Mouse (Mus musculus): ENCODE results near the gene Mymx. TPM values are rescaled to one million over a fixed set of nuclear protein-coding genes. Genes with fewer than 3 reads are reported as not detected.

Mymx gene
- polyA plus RNA-seq, 1 experiment = 576 TPM

DNA sequence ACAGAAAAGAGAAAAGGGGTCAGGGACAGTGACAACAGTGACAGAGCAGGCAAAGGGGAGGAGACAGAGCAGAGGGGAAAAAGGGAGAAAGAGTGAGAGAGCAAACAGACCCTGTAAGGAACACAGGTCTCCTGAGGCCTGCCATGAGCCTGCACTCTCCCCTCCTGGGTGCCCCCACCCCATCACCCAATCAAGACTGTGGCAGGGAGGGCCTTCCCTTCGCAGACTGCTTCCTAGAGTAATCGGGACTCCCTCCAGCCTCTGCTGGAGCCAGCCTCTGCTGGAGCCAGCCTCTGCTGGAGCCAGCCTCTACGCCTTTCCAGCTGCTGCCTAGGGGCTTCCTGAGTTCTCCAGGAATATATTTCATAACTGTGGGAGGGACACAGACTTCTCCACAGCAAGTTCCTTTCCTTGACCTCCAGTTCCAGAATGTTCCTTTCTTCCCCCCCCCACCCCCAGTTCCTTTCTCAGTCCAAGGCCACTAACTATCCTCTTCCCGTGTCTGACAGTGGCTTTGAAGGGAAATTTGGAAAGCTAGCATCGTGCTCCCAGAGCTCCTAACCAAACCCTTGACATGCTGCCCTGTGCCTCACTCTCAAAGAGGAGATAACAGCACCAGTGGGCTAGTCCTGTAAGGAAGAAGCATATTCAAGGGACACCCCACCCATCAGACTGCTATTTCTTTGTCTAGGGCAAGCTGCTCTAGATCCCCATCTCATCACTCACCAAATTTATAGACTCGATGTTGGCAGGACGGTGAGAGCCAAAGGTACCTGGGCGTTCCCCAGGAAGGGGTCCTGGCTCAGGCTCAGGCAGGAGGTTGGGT, 9.1 kb downstream of the Mymx start:
- H3K4me3 ChIP-seq = peak overlapping the region; percentile 80
- no peaks in the 10 kb centered on the region for H3K27me3 ChIP-seq (ENCODE audit: control insufficient read depth, insufficient read depth, insufficient read length)
- TF ChIP-seq CEBPB (IDR thresholded peaks at IDR 0.05; ENCODE audit: insufficient read depth, poor library complexity, severe bottlenecking) (no peak), MYOG (IDR thresholded peaks at IDR 0.05; ENCODE audit: control insufficient read depth in 1 of 3, insufficient read depth in 1 of 3, insufficient read length in 2 of 3, low read depth in 2 of 3) (no peak), POLR2A (IDR thresholded peaks at IDR 0.05; ENCODE audit: insufficient read length, low read depth) (no peak), REST (IDR thresholded peaks at IDR 0.05; ENCODE audit: insufficient read depth, insufficient read length) (no peak), MYOD1 (IDR thresholded peaks at IDR 0.05; ENCODE audit: control insufficient read depth in 1 of 3, insufficient read length in 2 of 3, low read depth in 2 of 3) (no peak), TCF3 (IDR thresholded peaks at IDR 0.05; ENCODE audit: insufficient read length, low read depth) (no peak), TCF12 (IDR thresholded peaks at IDR 0.05; ENCODE audit: insufficient read depth, poor library complexity, severe bottlenecking) (no peak), USF1 (IDR thresholded peaks at IDR 0.05; ENCODE audit: low read depth) (no peak), E2F4 (IDR thresholded peaks at IDR 0.05; ENCODE audit: insufficient read depth) (no peak)
- H3K36me3 ChIP-seq (ENCODE audit: control insufficient read depth, insufficient read depth) = peaks cover 31% of the 10 kb centered on the region
- H3K4me2 ChIP-seq (ENCODE audit: low read depth) = peak overlapping the region; percentile 88
- H3ac ChIP-seq (ENCODE audit: control insufficient read depth, insufficient read length) = peak overlapping the region; percentile 3
- H3K79me2 ChIP-seq (ENCODE audit: control insufficient read depth, insufficient read depth) = peaks cover 58% of the 10 kb centered on the region

GRCm38 (mm10) chr17:45591701-45592605, 9.9 kb downstream of the Mymx start:
- Histone ChIP-seq H3K27me3 (ENCODE audit: control insufficient read depth, insufficient read depth, insufficient read length) (no peaks in the 10 kb centered on the region), H3ac (ENCODE audit: control insufficient read depth, insufficient read length) (peak overlapping the region; percentile 3), H3K4me3 (peak overlapping the region; percentile 80), H3K4me2 (ENCODE audit: low read depth) (peak overlapping the region; percentile 88), H3K79me2 (ENCODE audit: control insufficient read depth, insufficient read depth) (peaks cover 58% of the 10 kb centered on the region), H3K36me3 (ENCODE audit: control insufficient read depth, insufficient read depth) (peaks cover 37% of the 10 kb centered on the region)
- peak; percentile 61 for TF ChIP-seq POLR2AphosphoS2 (IDR thresholded peaks at IDR 0.05; ENCODE audit: insufficient read length, low read depth)
- peak; percentile 38 for TF ChIP-seq POLR2A (IDR thresholded peaks at IDR 0.05; ENCODE audit: insufficient read length, low read depth)
- peak in 1 of 3 experiments; percentile 34 for TF ChIP-seq MYOD1 (IDR thresholded peaks at IDR 0.05; ENCODE audit: control insufficient read depth in 1 of 3, insufficient read length in 2 of 3, low read depth in 2 of 3)
- TF ChIP-seq SRF (IDR thresholded peaks at IDR 0.05; ENCODE audit: control insufficient read depth, insufficient read length, low read depth) = no peak

DNA sequence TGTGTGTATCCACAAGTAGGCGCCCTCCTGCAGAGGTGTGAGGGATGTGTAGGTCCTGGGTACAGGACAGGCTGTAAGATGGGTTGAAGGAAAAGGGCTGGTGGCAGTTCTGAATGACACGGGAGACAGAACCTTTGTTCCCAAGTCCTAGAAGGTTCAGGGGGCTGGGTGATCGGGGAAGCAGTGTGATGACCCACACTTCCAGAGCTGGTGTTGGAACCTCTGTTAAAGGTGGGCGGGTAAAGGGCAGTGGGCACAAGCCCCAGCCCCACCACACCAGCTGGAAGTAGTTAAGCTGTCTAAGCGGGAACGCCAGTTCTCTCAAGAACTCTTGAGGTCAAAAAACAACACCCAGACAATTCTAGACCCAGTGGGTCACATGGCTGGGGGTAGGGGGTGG, 11.5 kb downstream of the Mymx start:
- no peak overlapping the region for H3ac ChIP-seq (ENCODE audit: control insufficient read depth, insufficient read length)
- TF ChIP-seq MYOD1 (IDR thresholded peaks at IDR 0.05; ENCODE audit: control insufficient read depth in 1 of 3, insufficient read length in 2 of 3, low read depth in 2 of 3) = no peak
- TF ChIP-seq POLR2AphosphoS2 (IDR thresholded peaks at IDR 0.05; ENCODE audit: insufficient read length, low read depth) = no peak
- TF ChIP-seq CEBPB (IDR thresholded peaks at IDR 0.05; ENCODE audit: insufficient read depth, poor library complexity, severe bottlenecking) = no peak
- no peak for TF ChIP-seq USF1 (IDR thresholded peaks at IDR 0.05; ENCODE audit: low read depth)
- no peak for TF ChIP-seq POLR2A (IDR thresholded peaks at IDR 0.05; ENCODE audit: insufficient read length, low read depth)
- no peak for TF ChIP-seq TCF12 (IDR thresholded peaks at IDR 0.05; ENCODE audit: insufficient read depth, poor library complexity, severe bottlenecking)
- no peak for TF ChIP-seq SRF (IDR thresholded peaks at IDR 0.05; ENCODE audit: control insufficient read depth, insufficient read length, low read depth)
- no peak for TF ChIP-seq E2F4 (IDR thresholded peaks at IDR 0.05; ENCODE audit: insufficient read depth)
- TF ChIP-seq REST (IDR thresholded peaks at IDR 0.05; ENCODE audit: insufficient read depth, insufficient read length) = no peak
- no peak for TF ChIP-seq TCF3 (IDR thresholded peaks at IDR 0.05; ENCODE audit: insufficient read length, low read depth)
- no peak for TF ChIP-seq MYOG (IDR thresholded peaks at IDR 0.05; ENCODE audit: control insufficient read depth in 1 of 3, insufficient read depth in 1 of 3, insufficient read length in 2 of 3, low read depth in 2 of 3)
- no peak for TF ChIP-seq MAX (IDR thresholded peaks at IDR 0.05; ENCODE audit: low read depth)
- peak overlapping the region; percentile 88 for H3K4me2 ChIP-seq (ENCODE audit: low read depth)
- peaks cover 58% of the 10 kb centered on the region for H3K79me2 ChIP-seq (ENCODE audit: control insufficient read depth, insufficient read depth)
- peak overlapping the region; percentile 80 for H3K4me3 ChIP-seq
- no peaks in the 10 kb centered on the region for H3K27me3 ChIP-seq (ENCODE audit: control insufficient read depth, insufficient read depth, insufficient read length)
- peaks cover 51% of the 10 kb centered on the region for H3K36me3 ChIP-seq (ENCODE audit: control insufficient read depth, insufficient read depth)

- H3K4me3 ChIP-seq = peak overlapping the region; percentile 80
- no peak overlapping the region for H3ac ChIP-seq (ENCODE audit: control insufficient read depth, insufficient read length)
- no peak overlapping the region for H3K4me2 ChIP-seq (ENCODE audit: low read depth)
- H3K79me2 ChIP-seq (ENCODE audit: control insufficient read depth, insufficient read depth) = peaks cover 54% of the 10 kb centered on the region
- peaks cover 57% of the 10 kb centered on the region for H3K36me3 ChIP-seq (ENCODE audit: control insufficient read depth, insufficient read depth)
- no peak for TF ChIP-seq CEBPB (IDR thresholded peaks at IDR 0.05; ENCODE audit: insufficient read depth, poor library complexity, severe bottlenecking)
- TF ChIP-seq USF1 (IDR thresholded peaks at IDR 0.05; ENCODE audit: low read depth) = no peak
- no peak for TF ChIP-seq TCF12 (IDR thresholded peaks at IDR 0.05; ENCODE audit: insufficient read depth, poor library complexity, severe bottlenecking)
- TF ChIP-seq MAX (IDR thresholded peaks at IDR 0.05; ENCODE audit: low read depth) = no peak
- peak; percentile 76 for TF ChIP-seq POLR2AphosphoS2 (IDR thresholded peaks at IDR 0.05; ENCODE audit: insufficient read length, low read depth)
- no peak for TF ChIP-seq SRF (IDR thresholded peaks at IDR 0.05; ENCODE audit: control insufficient read depth, insufficient read length, low read depth)
- TF ChIP-seq POLR2A (IDR thresholded peaks at IDR 0.05; ENCODE audit: insufficient read length, low read depth) = peak; percentile 44
- no peak for TF ChIP-seq MYOD1 (IDR thresholded peaks at IDR 0.05; ENCODE audit: control insufficient read depth in 1 of 3, insufficient read length in 2 of 3, low read depth in 2 of 3)
- no peak for TF ChIP-seq E2F4 (IDR thresholded peaks at IDR 0.05; ENCODE audit: insufficient read depth)
- no peak for TF ChIP-seq MYOG (IDR thresholded peaks at IDR 0.05; ENCODE audit: control insufficient read depth in 1 of 3, insufficient read depth in 1 of 3, insufficient read length in 2 of 3, low read depth in 2 of 3)
- TF ChIP-seq TCF3 (IDR thresholded peaks at IDR 0.05; ENCODE audit: insufficient read length, low read depth) = no peak
- TF ChIP-seq REST (IDR thresholded peaks at IDR 0.05; ENCODE audit: insufficient read depth, insufficient read length) = no peak
- no peaks in the 10 kb centered on the region for H3K27me3 ChIP-seq (ENCODE audit: control insufficient read depth, insufficient read depth, insufficient read length)
These were observed 12.1 kb downstream of the Mymx start for GRCm38 (mm10) chr17:45589844-45590243.
